Mouse (Mus musculus) CD4-positive helper T cell, adult 2 months (primary cell): ENCODE results near the gene Pus10.
A peak's percentile ranks its signal among the peaks of the same experiment; 100 is the strongest.
"Not testable (repeated sequence)": the region's sequence is repeated elsewhere in the genome, so short reads cannot be mapped to it uniquely, and the experiment has no call there.

ENCODE experiments used
- DNase-seq: peaks from one replicate; pipeline ENCODE4 v3.0.0-alpha.2; 2012; ENCODE audit warnings: low read depth, missing footprints, low spot score

Gene Pus10

DNA sequence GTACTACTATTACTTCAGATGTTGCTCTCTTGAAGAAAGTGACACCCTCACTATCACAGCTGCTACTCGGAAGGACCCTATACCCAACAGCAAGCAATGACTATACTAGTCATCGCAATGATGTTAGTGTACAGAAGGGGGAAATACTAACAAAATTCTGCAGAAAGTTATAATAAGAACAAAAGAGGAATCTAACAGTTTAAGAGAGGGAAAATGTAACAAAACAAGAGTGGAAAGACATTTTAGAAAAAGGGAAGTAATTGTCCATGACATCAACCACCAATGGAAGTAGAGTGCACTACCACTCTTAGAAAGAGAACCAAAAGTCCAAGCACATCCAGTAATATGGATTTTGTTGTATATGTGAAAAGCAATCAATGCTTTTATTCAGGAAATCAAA, 97.2 kb downstream of the Pus10 start:
- no peak for DNase-seq

DNA sequence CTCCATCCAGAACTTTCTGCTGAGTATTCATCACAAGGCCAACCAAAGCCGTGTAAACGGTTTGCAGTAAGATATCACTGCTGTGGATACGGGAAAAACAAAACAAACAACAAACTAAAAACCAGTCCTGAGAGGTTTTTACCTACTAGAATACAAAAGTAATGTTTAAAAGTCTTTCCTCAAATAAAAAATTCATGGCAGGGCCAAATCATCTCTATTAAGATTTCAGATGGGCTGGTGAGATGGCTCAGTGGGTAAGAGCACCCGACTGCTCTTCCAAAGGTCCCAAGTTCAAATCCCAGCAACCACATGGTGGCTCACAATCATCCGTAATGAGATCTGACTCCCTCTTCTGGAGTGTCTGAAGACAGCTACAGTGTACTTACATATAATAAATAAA, 101.9 kb downstream of the Pus10 start:
- not testable (repeated sequence) for DNase-seq

DNA sequence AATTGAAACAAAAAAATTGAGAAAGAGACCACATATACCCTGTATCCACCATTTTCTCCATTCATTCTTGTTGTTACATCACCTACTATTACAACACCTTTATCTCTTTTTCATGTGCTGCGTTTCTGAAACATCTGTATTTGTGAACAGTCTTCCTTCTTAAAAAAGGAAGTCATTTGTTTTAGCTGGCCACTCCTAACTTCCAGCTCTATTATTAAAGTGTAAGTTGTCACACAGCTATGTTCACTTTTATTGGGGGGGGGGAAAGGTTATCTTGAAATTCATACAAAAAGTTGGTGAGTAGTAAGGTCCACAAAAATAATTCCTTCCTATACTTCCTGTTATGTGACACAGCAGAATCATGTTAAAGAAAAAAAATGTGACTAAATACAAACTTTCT, 102.5 kb downstream of the Pus10 start:
- DNase-seq: no peak

DNA sequence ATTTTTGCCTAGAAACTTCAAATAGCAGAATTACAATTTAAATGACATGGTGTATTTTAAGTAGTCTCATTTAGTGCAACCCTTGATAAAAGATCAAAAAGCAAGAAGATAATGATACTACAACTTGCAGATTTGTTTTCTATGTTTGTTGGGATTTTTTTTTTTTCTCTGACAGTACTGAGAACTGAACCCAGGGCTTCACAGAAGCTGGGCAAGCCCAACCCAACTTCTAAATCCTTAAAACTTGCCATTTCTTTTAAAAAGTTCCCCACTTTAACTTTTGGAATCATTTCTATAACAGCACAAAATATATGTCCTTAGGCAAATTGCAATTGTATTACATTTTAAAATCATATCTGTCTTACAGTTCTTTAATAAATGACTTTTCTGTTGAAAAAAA, 103.6 kb downstream of the Pus10 start:
- DNase-seq: no peak

DNA sequence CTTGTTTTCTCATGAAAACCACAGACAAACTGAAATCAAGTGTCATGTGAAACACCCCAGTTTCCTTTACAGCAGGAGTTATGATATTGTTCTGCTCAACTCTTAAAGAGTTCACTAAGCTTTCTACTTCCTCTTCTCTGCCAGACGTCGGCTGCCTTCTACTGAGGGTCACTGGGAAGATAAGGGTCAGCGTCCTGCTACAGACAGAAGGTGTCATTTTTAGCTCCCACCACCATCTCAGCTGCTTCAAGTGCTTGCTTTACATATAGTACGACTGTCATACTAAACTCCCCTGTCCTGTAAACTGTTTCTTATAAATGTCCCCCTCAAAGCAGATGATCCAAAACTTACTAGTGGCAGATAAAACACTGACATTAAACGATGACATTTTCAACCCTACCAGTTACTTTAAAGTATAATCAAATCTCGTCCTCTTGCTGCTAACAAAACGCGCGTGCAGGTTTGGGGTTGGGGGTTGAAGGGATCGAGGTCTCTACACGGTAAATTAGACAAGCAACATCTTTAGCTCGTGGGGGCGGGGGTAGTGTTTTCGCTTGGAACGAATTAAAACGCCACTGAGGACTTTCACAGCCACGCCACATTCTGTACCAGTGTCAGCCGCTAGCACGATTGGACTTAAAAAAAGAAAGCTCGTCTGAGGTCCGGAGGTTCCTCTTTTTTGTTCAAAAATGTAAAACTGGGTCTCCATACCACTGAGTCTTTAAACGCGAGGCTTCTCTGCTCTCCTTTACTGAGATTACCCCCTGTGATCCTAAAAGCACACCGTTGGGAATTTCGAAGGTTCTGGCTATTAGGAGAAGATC, 104.4 kb downstream of the Pus10 start:
- DNase-seq: peak; percentile 74

DNA sequence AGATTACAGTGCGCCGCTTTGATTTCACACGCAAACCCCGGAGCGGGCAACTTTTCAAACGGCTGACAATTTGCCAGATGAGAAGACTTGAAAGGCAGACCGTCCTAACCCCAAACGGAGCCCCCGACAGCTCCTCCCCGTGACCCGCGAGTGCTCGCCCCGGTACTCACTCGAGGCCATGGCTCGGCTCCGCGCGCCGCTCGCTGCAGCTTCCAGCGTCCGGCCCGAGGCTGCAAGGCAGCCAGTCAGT, 105.0 kb downstream of the Pus10 start:
- DNase-seq: no peak

DNA sequence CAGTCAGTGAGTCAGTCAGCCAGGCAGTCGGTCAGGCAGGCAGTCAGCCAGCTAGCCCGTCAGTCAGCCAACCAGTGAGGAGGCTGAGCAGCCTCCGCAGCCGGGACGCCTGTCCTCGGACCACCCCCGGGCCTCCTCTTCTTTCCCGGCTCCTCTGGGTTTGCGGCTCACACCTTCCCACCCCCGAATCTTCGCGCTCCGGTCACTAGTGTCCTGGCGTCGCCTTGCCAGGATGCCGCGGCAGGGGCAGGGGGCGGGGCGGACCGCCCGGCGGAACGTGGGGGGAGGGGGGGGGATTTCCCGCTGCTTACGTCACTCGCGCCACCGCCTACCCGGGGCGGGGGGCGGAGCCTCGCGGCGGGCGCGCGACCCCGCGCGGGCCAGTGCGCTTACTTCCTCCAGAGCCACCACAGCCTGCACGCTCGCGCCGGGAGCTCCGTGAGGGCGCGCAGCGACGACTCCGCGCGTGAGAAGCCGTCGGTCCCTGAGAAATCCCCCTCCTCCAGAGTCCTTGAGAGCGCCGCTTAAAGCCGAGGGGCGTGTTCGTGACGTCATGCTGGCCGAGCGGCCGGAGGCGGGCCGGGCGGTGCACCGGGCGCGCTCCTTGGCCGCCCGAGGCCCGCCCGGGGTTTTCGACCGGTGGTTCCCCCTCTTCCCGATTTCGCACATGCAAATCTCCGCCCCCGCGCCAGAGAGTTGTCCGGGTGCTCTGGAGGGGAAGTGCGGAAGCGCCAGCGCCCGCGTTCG, 105.5 kb downstream of the Pus10 start, which contains the start of gene Rel:
Gene Rel (minus strand): TSS at position 211 of the 747 bp plus-strand sequence.
- peak; percentile 94 for DNase-seq

DNA sequence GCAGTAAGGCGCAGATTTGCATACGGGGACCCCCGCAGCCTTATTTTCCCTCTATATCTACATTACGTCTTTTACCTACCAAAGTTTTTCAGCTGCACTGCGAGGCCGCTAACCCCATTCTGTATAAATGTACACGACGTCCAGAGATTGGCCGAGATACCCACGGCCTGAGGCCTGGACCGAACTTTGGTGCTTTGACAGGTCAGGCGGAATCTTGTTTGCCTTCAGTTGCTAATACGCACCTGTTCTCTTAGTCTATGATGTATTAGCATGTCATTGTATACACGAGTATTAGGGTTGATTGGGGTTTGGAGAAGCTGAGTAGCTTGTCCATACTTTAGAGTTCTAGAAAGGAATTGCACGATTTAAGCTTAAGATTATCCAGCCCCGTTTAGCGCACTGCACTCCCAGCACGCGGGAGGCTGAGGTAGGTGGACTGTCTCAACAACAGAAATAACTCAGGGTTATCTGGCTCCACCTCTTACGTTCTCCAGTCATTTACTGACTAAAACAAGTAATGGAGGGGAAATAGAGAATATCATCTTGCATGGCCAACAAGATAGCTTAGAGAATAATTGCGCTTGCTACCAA, 106.1 kb downstream of the Pus10 start:
- no peak for DNase-seq

DNA sequence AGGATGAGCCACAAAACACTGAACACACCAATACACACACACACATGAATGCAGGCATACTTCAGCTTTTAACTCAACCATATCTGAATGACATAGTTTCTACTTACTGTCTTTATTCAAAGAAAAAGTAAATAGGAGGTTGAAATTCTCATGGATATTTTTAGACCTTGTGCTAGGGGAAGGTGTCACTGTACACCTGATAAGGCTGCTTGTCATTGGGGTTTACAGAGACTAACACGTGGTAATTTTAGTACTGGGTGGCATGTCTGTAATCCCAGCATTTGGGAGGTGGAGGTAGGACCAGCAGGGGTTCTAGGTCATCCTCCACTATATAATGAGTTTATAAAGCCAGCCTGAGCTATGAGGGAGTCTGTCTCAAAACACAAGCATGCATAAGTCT, 107.0 kb downstream of the Pus10 start:
- no peak for DNase-seq

DNA sequence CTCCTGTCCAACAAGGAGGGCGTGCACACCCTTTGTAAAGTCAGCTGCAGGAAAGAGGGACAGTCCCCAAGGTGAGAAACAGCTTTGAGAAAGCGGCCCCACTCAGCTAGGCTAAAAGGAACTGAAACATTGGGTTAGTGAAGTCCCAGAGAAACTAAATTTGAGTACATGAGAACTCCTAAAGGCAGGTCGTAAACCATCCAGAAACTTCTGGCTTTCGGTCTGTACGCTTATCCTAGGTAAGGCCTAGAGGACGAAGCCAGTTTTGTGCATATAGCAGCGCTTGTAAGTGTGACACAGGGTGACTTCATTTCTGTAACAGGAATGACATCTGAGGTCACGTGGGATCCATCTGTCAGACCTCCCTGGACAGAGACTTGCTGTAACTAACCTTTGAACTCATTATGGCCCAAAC, 113.3 kb downstream of the Pus10 start:
- no peak for DNase-seq

DNA sequence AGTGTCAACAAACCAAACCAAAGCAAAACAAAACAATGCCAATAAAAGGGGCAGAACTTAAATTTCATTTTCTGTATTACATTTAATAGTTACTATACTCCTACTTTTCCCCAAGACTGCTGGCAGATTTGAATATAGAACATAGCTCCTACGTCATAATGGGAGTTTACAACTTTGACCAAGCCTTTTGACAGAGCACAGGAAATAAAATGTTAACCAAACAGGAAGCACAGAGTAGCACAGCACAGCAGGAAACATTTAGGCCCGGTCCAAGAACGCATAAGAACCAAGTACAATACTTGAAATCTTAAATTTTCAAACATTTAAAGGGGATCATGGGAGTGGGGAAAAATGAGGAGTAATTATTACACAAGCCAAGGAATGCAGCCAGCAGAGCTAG, 116.6 kb downstream of the Pus10 start:
- DNase-seq: peak; percentile 32
